Mouse (Mus musculus) kidney, adult 18-20 months (tissue): ENCODE results near the gene Deaf1.

Experiments used
- DNase-seq: peaks from one replicate; pipeline ENCODE4 v3.0.0; 2021

The Deaf1 gene

DNA sequence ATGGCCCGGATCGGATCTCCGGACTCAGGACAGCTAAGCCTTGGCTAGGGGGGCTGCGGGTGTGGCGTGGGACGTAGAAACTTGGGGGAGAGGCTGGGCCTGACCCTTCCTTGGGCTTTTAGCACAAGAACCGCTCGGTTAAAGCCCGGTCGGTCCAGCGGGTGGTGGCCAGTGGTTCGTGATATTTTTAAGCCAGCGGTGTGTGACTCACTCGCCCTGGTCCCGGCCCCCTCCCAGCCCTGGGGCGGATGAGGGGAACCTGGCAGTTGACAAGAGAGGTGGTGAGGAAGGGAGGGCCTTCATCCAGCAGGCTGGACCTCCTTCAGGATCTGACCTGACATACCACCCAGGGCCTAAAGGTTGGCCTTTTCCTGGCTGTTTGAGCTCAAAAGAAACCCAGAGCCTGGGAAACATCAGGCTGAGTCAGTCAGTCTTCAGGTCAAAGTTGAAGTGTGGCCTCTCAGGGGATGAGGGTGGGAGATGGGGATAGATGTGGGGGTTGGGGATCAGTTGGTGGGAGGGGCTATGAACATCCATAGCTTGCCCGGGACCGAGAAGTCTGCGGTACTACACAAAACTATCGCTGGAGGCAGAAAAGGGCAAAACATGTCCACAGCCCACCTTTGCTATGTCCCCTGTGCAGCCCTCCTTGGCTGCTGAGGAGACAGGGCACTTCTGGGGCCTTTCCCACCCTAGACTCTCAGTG is 11.9 kb upstream of the Deaf1 start:
- peak; percentile 50 for DNase-seq

DNA sequence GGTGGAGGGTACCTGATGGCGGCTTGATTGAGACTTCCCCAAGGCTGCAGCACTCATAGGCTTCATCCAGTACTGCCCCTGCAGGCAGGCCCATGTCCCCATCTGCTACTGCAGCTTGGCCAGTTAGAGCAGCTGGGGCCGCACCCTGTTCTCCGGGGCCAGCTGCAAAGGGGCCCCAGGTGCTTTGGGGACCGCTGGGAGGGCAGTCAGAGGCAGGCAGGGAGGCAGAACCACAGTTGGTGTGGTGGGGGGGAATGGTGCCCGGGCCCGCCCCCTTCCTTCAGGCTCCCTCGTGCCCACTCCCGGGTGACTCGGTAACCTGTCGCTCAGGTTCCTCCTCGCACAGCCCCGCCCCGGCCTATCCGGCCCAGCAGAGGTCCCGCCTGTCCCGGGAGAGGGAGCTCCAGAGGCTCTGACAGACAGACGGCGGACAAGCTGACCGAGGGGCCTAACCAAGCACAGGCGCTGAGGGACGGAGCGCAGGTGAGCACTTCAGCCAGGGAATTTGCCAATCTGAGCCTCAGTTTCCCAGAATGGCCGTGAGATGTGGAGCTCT is 11.2 kb upstream of the Deaf1 start, which contains the start of gene Eps8l2:
Gene Eps8l2, plus strand, starts transcription at position 305 of the 556 bp plus-strand sequence.
- peak; percentile 88 for DNase-seq

DNA sequence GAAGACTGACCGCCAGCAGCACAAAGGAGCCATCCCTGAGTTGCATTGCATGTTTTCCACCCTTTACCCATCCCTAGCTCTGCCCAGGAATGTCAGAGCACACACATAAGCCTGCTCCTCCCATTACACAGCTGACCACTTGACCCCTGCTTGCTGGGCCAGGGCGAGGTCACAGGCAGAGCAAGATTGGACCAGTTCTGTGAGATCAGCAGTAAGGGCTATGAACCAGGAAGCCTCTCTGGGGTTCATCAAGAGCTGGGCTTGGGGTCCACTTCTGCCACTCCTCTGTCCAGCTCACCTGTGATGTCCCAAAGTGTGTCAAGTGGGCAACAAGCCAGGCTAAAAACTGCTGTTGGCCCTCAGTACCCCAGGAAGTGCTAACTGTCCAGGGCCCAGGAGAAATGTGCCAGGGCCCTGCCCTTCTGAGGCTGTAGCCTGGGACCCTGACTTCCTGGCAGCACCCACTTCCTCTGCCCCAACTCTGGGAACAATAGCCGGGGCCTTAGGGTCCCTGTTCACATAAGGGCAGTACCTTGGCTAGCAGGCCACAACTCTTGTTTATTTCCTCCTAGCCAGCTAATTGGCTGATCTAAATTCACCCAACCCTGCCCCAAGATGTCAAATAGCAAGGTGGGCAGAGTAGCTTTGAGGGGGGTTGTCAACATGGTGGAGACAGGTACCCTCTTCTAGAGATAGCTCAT is 10.4 kb upstream of the Deaf1 start:
- peak; percentile 43 for DNase-seq

- no peak for DNase-seq
These were observed 8.8 kb upstream of the Deaf1 start for GRCm38 (mm10) chr7:141336296-141336695.

DNA sequence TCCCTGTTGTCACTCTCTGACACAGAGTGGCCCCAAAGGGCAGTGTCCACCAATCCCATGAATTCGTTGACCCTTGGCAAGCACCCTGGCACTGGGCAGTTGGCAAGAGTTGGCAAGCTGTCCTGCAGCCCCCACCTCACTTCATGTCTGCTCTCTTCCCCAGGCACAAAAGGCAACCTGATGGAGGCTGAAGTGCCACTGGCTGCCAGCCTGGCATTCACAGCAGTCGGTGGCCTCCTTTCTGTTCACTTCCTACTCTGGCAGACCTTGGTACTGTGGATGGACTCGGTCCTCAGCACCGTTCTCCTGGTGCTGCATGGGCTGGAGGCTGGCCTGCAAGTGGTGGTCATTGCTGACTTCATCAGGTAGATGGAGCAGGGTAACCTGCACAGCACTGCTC is 8.2 kb upstream of the Deaf1 start:
- no peak for DNase-seq

DNA sequence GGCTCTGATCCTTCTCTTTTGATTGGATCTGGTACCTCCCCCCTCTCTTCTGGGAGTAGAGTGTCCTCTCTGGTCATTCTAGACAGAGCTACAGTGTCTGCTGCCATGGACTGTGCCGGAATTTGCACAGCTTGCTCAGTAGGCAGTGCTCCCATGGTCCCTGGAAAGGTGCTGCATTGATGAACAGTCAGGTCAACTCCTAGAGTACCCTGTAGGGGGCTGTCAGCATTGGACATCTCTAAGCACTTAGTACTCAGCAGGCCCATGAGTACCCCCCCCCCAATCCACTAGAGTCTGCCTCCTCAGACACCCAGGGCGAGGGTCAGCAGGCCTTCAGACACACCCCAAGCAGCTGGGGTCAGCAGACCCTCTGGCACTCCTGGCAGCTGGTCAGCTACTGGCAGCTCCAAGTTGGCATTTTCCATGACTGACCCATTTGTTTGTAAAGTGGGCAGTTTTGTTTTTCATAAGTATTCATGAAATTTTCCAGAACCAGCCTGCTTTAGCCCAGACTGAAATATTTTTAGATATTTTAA is 7.6 kb upstream of the Deaf1 start:
- no peak for DNase-seq

DNA sequence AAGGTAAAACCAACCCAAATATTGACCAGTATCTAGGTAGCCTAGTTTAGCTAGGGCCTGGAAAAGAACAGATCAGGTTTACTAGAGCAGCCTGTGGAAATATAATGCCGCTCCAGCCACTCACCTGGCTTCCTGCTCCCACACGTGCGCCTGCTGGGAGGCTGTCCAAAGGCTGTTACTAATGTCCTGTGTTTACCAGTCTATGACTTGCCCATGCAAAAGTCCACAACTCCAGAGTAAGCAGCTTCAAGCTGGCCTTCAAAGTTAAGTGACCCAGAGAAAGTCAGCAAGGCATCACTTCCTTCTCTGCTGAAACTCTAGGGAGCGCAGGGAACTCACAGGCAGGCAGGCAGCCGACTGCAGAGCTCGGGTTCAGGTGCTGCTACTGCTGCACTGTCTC is 4.5 kb upstream of the Deaf1 start:
- peak; percentile 77 for DNase-seq

- no peak for DNase-seq
These were observed 3.2 kb upstream of the Deaf1 start for GRCm38 (mm10) chr7:141330706-141331105.

DNA sequence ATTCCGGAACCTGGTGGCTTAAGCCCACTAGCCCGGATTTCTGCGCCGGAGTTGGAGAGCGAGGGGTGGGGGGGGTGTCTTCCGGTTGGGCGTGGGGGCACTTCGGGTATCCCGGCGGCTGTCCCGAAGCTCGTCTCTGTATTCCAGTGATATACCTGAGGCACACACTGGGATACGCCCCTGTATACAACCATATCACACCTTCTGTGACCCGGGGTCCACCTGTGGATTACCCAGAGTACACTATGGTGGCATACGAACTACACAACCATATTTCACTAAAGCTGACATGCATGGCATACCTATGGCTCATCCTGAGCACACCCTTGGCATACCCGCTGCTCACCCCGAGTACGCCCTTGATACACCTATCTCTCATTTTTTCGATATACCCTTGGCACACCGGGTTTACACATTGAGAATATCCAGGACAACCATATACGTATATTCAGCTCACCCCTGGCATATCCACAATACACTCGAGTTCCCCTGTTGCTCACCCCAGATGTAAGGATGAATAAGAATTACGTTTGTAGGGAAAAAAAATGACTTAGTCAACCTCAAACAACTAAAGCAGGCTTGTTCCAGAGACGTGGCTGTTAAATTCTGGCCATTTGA is 992 bp upstream of the Deaf1 start:
- no peak for DNase-seq

- no peak for DNase-seq
These were observed 694 bp downstream of the Deaf1 start for GRCm38 (mm10) chr7:141326546-141327446.

GRCm38 (mm10) chr7:141324686-141325085 is 2.8 kb downstream of the Deaf1 start:
- peak; percentile 43 for DNase-seq

GRCm38 (mm10) chr7:141319446-141319845 is 8.0 kb downstream of the Deaf1 start:
- DNase-seq: no peak

GRCm38 (mm10) chr7:141317619-141318132 is 9.8 kb downstream of the Deaf1 start:
- DNase-seq: no peak

- peak; percentile 81 for DNase-seq
These were observed 11.5 kb downstream of the Deaf1 start for GRCm38 (mm10) chr7:141315974-141316373.

DNA sequence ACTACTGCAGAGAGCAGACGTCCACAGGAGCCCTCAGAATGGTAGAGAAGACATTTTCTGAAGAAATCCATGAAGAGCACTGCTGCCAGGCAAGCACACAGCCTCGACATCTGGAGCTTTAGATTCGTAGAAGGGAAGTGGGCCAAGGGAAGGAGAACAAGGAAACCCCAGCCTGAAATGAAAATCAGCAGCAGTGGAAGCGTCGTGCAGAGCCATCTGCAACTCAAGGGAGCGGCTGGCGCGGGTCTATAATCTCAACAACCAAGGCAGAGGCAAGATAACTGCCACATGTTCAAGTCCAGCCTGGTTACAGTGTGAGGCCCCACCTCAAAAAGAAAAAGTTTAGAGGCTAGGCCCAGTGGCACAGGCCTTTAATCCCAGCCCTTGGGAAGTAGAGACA is 12.4 kb downstream of the Deaf1 start:
- no peak for DNase-seq

- no peak for DNase-seq
These were observed 13.1 kb downstream of the Deaf1 start for GRCm38 (mm10) chr7:141314416-141314815.

DNA sequence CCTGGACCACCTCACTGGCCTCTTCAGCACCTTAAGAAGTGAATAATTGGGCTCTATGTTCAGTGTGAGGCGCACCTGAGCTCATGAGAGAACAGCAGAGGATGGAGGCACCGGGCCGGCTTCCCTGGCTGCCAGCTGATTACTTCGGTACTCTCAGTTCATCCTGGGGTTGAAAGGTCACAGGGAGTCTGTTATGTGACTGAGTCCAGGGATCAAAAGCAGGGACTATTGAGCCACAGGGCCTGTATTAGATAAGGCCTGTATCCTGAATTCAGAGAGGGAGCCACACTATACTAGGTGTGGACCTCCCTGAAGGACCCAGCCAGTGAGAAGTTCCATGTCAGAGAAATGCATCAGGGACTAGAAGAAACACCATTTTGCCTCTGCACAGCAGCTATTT is 23.0 kb downstream of the Deaf1 start:
- no peak for DNase-seq

DNA sequence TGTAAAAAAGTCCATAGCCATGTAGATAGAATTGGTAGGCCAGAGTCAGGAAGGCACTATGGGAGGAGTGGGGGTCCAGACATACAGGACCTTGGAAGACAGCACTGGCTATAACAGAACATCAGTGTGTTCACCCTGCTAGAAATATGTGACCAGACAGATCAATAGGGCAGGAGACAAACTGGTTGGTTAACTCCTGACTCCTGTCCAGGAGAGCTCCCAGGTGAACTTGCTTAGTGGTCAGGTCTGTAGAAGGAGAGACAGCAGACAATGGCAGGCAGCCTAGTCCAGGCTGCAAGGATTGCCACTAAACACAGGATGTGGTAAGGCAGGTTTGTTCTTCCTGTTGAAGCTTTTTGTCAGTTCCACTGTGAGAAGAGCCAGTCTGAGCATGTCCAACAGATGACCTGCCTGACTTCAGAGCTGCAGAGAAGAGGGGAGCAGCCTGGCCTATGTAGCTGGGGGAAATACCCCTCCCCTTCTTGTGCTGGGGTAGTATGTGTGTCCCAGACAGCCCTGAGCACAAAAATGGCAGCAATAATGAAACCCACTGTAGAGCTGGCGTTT is 24.7 kb downstream of the Deaf1 start:
- DNase-seq: no peak

DNA sequence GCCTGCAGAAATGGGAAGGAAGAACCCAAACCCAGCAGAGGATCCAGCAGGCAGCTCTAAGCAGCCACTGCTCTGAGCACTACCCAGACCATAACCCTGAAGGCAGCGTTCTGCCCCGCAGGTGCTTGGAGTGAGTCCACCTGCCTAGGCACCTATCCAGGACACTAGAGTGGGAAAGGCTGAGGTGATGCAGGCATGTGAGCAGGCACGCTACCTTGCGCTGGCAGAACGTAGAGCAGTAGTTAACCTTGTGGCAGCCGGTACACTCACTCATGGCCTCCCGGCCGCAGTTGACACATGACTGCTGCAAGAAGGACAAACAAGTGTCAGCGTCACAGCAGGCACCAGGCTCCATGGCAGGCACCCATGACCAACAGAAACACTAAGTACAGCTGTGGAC is 26.1 kb downstream of the Deaf1 start:
- DNase-seq: peak; percentile 43

DNA sequence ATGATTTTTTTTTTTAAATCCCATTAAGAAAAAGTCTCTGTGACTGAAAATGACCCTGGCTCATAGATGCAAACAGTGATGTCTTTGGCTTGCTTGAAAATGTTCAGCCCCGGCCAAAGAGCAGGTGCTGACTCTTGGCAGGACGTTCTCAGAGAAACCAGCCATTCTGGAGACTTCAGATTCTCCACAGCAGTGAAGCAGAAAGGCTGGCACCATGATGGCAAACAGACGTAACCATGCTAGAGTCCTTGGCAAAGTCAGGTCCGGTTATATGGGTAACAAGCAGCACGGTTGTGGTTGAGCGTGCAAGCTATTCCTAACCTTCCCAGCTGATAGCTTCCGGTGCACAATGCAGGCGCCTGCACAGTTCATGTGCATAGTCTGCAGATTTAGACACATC is 28.3 kb downstream of the Deaf1 start:
- no peak for DNase-seq

DNA sequence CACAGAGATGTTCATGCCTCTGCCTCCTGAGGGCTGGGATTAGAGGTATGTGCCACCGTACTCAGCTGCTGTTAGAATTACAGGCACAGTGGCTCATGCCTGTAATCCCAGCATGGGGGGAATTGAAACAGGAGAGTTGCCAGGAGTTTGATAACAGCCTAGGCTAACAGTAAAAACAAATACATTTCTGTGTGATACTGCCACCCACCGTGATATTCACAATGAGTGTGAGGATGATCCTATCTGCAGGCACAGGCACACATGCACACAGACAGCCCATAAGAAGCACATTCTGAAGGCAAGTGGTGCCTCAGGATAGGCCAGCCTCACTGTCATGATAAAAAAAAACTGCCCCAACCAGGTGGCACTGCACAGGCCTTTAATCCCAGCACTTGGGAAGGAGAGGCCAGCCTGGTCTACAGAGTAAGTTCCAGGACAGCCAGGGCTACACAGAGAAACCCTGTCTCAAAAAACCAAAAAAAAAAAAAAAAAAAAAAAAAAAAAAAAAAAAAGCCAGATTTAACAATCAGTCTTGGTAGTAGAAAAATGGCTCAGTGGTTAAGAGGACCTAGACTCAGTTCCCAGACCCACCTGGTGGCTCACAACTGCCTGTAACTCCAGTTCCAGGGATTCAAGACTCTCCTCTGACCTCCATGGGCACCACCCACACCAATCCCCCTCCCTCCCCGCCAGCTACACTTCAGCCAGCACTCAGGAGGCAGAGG is 29.4 kb downstream of the Deaf1 start:
- DNase-seq: no peak
